Mouse (Mus musculus): Measurements from ENCODE around the gene Dntt. TPM values are rescaled to one million over a fixed set of nuclear protein-coding genes. Genes with fewer than 3 reads are reported as not detected.
A peak's percentile ranks its signal among the peaks of the same experiment; 100 is the strongest.

Dntt gene
- total RNA-seq (2022) = under 1 TPM in 2 of 4 experiments, not detected in 2; 0.13 to 0.16 TPM

DNA sequence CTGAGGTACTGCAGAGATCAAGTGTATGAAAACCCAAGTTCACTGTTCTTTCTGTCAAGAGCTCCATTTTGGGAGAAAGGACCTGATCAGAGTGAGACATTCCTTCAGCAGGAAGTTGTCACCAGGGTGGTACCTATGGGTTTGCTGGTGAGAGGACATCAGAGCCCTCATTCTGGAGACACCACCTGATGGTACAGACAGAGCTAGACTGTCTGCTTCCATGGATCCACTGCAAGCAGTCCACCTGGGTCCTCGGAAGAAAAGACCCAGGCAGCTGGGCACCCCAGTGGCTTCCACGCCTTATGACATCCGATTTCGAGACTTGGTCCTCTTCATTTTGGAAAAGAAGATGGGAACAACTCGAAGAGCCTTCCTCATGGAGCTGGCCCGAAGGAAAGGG lies at the start of gene Dntt:
TSS of gene Dntt (plus strand) at position 57 of the 400 bp plus-strand sequence.
- no peak for DNase-seq (ENCODE audit: low spot score in 2 of 2)

DNA sequence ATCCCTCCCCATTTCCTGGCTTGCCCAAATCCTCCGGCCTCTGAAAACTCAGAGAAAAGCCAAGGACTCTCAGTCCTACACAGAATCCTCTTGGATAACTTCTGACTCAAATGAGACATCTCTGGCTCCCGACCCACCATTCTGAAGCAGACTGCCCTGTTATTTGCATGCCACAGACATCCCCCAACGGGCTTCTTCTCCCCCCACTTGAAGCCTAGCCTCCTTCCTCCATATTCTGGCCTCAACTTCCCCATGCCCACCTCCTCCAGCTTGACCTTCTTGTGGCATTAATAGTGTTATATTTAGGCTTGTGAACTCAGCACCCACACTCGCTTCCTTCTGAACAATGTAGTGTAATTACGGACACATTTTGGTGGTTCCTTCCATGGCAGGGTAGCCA lies 48.4 kb upstream of the Dntt start:
- DNase-seq (ENCODE audit: low spot score in 2 of 2) = no peak

- no peak for DNase-seq (ENCODE audit: low spot score in 2 of 2)
Measured at GRCm38 (mm10) chr19:40984536-40984935, 44.5 kb upstream of the Dntt start.

GRCm38 (mm10) chr19:40988856-40989255 lies 40.2 kb upstream of the Dntt start:
- no peak for DNase-seq (ENCODE audit: low spot score in 2 of 2)

DNA sequence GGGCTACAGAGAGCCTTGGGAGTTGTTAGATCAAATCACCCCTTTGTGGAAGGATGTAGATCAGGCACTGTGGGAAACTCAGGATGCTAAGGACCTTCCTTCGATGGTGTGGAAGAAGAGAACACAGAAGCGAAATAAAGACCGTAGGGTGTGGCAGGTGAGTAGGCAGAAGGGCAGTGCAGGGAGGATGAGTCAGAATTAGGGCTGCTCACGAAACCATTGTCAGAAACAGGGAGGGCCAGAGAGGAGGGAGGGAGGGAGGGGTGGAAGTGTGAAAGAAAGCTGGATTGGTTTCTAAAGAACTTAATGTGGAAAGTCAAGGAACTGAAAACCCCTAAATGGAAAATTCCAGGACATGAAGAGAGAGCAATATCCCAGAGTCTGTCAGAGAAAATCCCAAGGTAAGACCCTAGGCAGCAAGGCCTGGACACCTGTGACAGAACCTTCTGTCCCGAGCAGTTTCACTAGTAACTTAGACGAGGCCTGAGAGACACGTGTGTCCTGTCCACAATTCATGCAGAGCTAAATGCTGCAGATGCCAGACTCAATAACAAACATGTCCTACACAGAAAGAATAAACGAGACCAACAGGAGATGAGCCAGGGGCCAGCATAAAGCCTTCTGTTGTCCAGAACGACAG lies 39.0 kb upstream of the Dntt start:
- DNase-seq (ENCODE audit: low spot score in 2 of 2) = no peak

GRCm38 (mm10) chr19:40990781-40991343 lies 38.2 kb upstream of the Dntt start:
- no peak for DNase-seq (ENCODE audit: low spot score in 2 of 2)

- no peak for DNase-seq (ENCODE audit: low spot score in 2 of 2)
Measured at GRCm38 (mm10) chr19:40991626-40992025, 37.4 kb upstream of the Dntt start.

DNA sequence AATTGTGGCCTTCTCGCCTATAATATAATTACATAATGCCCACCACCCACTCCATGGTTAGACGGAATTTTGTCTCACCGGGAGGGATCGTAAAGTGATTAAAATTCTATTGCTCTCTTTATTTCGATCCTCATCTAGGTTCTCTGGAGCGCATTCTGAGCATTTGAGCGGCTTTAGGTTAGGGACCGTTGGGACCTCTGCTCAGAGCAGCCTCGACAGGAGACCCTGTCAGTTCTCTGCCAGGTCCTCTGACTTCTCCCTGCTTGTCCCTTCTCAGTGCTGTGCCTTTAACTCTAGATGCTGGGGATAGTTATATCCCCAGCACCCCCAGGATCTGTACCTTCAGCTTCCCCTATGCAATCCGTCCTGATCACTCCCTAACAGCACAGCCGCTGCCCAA lies 37.0 kb upstream of the Dntt start:
- no peak for DNase-seq (ENCODE audit: low spot score in 2 of 2)

- no peak for DNase-seq (ENCODE audit: low spot score in 2 of 2)
Measured at GRCm38 (mm10) chr19:40992517-40993044, 36.5 kb upstream of the Dntt start.

GRCm38 (mm10) chr19:40993356-40993755 lies 35.7 kb upstream of the Dntt start:
- no peak for DNase-seq (ENCODE audit: low spot score in 2 of 2)

GRCm38 (mm10) chr19:40994057-40994585 lies 35.0 kb upstream of the Dntt start, which contains the start of gene Blnk:
Gene Blnk (minus strand): TSS chr19:40994535.
- peak; percentile 36 to 62 for DNase-seq (ENCODE audit: low spot score in 2 of 2)

- DNase-seq (ENCODE audit: low spot score in 2 of 2) = no peak
Measured at GRCm38 (mm10) chr19:40994911-40995310, 34.2 kb upstream of the Dntt start.

- DNase-seq (ENCODE audit: low spot score in 2 of 2) = no peak
Measured at GRCm38 (mm10) chr19:40995449-40996401, 33.4 kb upstream of the Dntt start.

GRCm38 (mm10) chr19:40996722-40997121 lies 32.4 kb upstream of the Dntt start:
- no peak for DNase-seq (ENCODE audit: low spot score in 2 of 2)

- DNase-seq (ENCODE audit: low spot score in 2 of 2) = no peak
Measured at GRCm38 (mm10) chr19:40998469-40999170, 30.5 kb upstream of the Dntt start.

DNA sequence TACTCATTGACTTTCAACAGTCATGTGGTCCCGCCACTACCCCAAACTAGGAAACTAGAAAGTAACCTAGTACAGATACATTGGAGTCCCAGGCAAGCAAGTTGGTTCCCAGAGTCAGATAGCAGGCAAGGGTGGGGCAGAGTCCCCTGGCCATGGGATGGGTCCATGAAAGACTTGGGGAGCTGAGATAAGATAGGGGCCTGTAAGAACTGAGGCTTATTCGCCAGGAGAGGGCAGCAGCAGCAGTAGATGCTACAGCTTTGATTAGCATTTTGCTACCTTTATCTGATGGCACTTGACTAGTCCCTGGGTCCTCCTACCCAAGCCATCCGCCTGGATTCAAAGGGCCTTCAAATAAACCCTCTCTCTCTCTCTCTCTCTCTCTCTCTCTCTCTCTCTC lies 29.5 kb upstream of the Dntt start:
- DNase-seq (ENCODE audit: low spot score in 2 of 2) = no peak

DNA sequence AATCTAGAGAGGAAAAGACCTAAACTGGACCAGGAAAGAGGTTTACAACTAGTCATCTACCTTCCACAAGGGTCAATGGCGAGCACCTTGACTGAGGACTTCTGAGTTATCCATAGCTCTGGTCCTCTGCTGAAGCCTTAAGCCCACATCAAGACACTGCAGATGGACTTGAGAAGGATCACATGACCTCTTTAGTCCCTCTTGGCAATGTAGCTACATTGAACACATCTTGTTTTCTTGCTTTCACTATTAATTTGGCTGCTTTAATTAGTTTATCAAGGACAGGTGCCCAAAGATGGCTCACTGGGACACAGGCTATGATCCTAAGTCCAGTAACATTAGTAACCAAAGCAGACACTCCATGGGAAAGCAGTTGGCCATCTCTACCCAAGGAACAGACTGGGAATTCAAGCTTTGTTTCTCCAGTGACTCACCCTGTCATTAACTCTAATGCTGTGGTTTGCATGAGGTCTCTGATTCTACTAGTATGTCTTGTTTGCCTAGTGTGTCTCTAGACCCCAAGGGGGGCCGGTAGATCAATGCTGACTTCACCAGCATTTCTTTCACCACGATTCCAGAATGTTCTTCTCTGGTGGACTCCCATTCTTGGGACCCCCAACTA lies 25.3 kb upstream of the Dntt start:
- no peak for DNase-seq (ENCODE audit: low spot score in 2 of 2)

- no peak for DNase-seq (ENCODE audit: low spot score in 2 of 2)
Measured at GRCm38 (mm10) chr19:41006621-41007020, 22.5 kb upstream of the Dntt start.

- peak in 1 of 2 experiments; percentile 28 for DNase-seq (ENCODE audit: low spot score in 2 of 2)
Measured at GRCm38 (mm10) chr19:41007326-41007725, 21.7 kb upstream of the Dntt start.

DNA sequence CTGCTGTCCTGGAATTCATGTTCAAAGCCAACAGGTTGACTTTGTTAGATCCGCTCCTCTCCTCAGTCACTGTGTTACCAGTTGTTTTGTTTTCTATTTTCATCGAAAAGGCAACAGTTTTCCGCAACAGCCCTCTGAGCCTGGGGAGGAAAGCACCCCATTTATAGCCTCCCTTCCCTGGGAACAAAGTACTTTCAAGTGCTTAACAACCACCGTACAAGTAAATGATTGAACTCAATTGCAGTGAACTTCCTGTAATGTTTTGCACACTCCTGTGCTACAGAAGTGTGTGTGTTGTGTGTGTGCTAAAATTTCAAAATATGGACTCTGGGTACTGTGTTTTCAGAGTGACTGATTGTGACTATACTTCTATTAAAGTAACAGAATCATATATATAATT lies 21.3 kb upstream of the Dntt start:
- DNase-seq (ENCODE audit: low spot score in 2 of 2) = no peak
